Mouse (Mus musculus) limb, embryonic 10.5 days (tissue): ENCODE data around the gene Cradd. TPM values are rescaled to one million over a fixed set of nuclear protein-coding genes. Genes with fewer than 3 reads are reported as not detected.

Experiments used
- DNase-seq: peaks from one replicate; pipeline ENCODE4 v3.0.0-alpha.2; 2017; ENCODE audit warnings: low spot score
- H3K27ac ChIP-seq: fragments of 300-500 bp; sonication (generic); 2 replicates; pipeline ENCODE4 v1.5.1; 2016; ENCODE audit warnings: mild to moderate bottlenecking
- H3K27me3 ChIP-seq: fragments of 300-500 bp; sonication (generic); 2 replicates; pipeline ENCODE4 v1.6.1; 2016; ENCODE audit warnings: low read depth, mild to moderate bottlenecking; ENCODE audit not compliant: poor library complexity, severe bottlenecking
- H3K36me3 ChIP-seq: fragments of 300-500 bp; sonication (generic); 2 replicates; pipeline ENCODE4 v1.6.1; 2016; ENCODE audit warnings: mild to moderate bottlenecking, moderate library complexity
- H3K4me1 ChIP-seq: fragments of 300-500 bp; sonication (generic); 2 replicates; pipeline ENCODE4 v1.6.1; 2016
- H3K4me3 ChIP-seq: fragments of 300-500 bp; sonication (generic); 2 replicates; pipeline ENCODE4 v1.5.1; 2016; ENCODE audit warnings: mild to moderate bottlenecking, moderate library complexity
- H3K9me3 ChIP-seq: fragments of 300-500 bp; sonication (generic); replicated peaks from 2 replicates; pipeline ENCODE4 v1.6.1; 2016; ENCODE audit warnings: mild to moderate bottlenecking
- WGBS: fragments of 180-500 bp; shearing (Covaris S2); methylation state at CpG from one replicate; pipeline ENCODE4 v1.1.7; 2016; 5-methylcytosine and 5-hydroxymethylcytosine counted together
- polyA plus RNA-seq: library from polyadenylated mRNA; unstranded; fragments of >200 nt; fragmentation: Nextera tagmentation; extraction: Ambion mirVana; gene quantifications from 2 replicates; pipeline ENCODE4 v1.2.1, GENCODE M21; 2016

Gene Cradd
- polyA plus RNA-seq, 1 experiment from 2014 or later, result 11.9 TPM

- Histone ChIP-seq H3K9me3 (no peaks in the 10 kb centered on the region), H3K4me1 (no peaks in the 10 kb centered on the region), H3K27ac (no peak overlapping the region), H3K36me3 (no peaks in the 10 kb centered on the region), H3K27me3 (no peaks in the 10 kb centered on the region), H3K4me3 (no peak overlapping the region)
- 92% methylated on average over 9 of the region's 9 CpGs for WGBS
- no peak for DNase-seq
Measured at GRCm38 (mm10) chr10:95275488-95275887, 48.4 kb downstream of the Cradd start.

DNA sequence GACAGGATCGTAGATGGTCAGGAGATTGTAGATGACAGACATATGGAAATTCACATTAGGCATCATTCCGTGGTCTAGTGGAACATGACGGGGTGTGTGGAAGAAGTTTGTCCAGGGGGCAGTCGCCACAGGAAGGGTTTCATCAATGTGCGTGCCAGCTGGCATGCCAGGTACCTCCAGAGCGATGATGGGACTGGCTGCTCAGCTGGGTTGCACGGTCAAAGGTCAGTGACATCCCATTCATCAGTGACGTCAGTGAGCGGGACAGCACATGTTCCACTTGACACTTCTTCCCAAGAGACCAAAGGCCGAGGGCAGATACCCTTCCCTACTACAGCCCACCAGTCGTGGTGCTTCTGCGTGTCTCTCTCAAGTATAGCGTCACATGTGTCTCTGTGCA is 50.7 kb downstream of the Cradd start:
- Histone ChIP-seq H3K4me3 (no peak overlapping the region), H3K4me1 (no peaks in the 10 kb centered on the region), H3K27ac (no peak overlapping the region), H3K27me3 (no peaks in the 10 kb centered on the region), H3K36me3 (no peaks in the 10 kb centered on the region), H3K9me3 (no peaks in the 10 kb centered on the region)
- no peak for DNase-seq
- WGBS, result 81% methylated on average over 13 of the region's 13 CpGs

DNA sequence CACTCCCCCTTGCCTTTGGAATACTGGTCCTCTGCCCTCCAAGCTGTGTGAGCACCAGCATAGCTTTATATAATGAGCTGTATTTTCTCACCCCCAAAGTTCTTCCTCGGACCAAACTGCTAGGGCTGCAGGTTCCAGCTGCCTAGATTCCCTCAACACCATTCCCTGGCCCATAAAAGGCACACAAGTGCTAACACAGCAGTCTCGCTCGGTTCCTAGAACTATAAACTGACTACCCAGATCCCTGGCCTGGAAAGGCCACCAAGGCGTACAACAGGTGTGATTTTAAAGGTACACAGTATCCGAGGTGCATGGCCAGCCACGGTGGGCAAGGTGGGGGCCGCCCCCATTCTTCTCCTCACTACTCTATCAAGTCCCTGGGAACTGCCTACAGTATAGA is 54.8 kb downstream of the Cradd start:
- Histone ChIP-seq H3K27ac (no peak overlapping the region), H3K36me3 (no peaks in the 10 kb centered on the region), H3K9me3 (no peaks in the 10 kb centered on the region), H3K27me3 (peaks cover 17% of the 10 kb centered on the region; the same call in 1 of the 2 replicates), H3K4me1 (peaks cover 36% of the 10 kb centered on the region), H3K4me3 (no peak overlapping the region)
- 79% methylated on average over 7 of the region's 7 CpGs for WGBS
- no peak for DNase-seq

- no peak overlapping the region for H3K27ac ChIP-seq
- 87% methylated on average over 5 of the region's 5 CpGs for WGBS
- peaks cover 25% of the 10 kb centered on the region for H3K27me3 ChIP-seq
- H3K4me3 ChIP-seq, result no peak overlapping the region
- no peaks in the 10 kb centered on the region for H3K9me3 ChIP-seq
- no peaks in the 10 kb centered on the region for H3K36me3 ChIP-seq
- DNase-seq, result no peak
- H3K4me1 ChIP-seq, result peaks cover 39% of the 10 kb centered on the region
Measured at GRCm38 (mm10) chr10:95268366-95268765, 55.6 kb downstream of the Cradd start.

DNA sequence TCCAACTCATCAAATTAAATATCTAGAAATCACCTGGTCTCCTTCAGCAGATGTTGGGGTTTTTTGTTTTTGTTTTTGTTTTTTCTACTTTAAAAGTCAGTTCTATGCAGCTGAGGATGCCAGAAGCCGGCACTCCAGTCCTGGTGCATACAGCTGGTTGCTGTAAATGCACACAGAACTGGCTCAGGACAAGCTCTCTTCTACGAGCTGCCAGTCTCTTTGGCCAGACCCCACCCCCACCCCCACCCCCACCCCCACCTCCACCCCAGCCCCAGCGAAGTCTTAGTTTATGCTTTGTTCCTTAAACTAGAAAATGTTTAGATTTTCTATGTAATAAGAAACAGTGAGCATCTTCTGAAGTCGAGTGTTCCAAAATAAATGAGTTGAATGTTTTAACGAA is 57.0 kb downstream of the Cradd start:
- peaks cover 46% of the 10 kb centered on the region for H3K4me1 ChIP-seq
- no peak overlapping the region for H3K4me3 ChIP-seq
- DNase-seq, result no peak
- H3K36me3 ChIP-seq, result no peaks in the 10 kb centered on the region
- 19% methylated on average over 5 of the region's 5 CpGs for WGBS
- H3K27me3 ChIP-seq, result peaks cover 37% of the 10 kb centered on the region
- no peak overlapping the region for H3K27ac ChIP-seq
- H3K9me3 ChIP-seq, result no peaks in the 10 kb centered on the region

DNA sequence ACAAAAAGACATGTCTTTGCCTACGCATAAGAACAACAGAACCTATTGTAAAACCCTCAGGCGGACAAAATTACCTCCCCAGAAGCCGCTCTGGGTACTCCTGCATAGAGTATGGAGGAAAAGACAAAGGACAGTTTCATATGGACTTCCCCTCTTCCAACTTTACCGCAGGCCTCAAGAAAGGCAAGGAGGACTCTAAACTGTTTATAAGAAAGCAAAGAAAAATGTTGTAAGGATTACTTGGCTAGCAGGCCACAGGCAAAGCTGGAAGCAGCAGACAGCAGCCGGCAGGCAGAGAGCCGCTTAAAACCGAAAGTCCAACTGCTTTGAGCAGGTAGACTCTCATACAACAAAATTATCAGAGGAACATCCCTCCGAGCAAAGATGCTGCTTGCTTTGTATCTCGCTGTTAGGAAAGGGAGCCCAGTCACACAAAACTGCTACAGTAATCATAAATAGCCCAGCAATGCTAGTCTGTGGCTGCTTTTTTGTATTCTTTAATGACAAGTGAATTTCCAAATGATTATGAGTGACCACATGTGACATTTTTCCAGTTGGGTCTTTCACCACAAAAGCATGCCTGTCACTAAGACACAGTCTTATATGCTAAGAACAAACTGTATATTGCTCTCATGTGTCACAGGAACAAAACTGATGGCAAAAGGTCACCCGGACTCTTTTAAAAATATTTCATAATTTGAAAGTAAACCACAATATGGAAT is 57.7 kb downstream of the Cradd start:
- peaks cover 46% of the 10 kb centered on the region for H3K4me1 ChIP-seq
- WGBS, result 65% methylated on average over 10 of the region's 10 CpGs
- DNase-seq, result no peak
- H3K4me3 ChIP-seq, result no peak overlapping the region
- no peak overlapping the region for H3K27ac ChIP-seq
- no peaks in the 10 kb centered on the region for H3K36me3 ChIP-seq
- H3K27me3 ChIP-seq, result peaks cover 37% of the 10 kb centered on the region
- no peaks in the 10 kb centered on the region for H3K9me3 ChIP-seq

DNA sequence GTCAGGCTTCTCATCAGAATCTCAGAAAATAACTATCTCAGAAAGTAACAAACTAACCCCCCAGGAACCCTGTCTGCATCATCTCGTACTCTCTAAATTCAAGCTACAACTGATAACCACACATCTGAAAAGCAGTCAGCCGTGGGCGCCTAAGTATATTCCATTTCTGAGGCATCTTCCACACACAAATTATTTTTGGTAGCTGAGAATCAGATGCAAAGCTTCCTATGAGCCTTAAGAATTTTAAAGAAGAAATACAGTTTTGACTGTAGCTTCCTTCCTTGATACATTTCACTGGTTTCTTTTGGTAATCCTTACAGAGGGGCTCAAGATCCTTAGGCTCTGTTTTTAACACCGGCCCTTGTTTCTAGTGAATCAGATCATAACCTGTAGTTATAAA is 58.4 kb downstream of the Cradd start:
- H3K9me3 ChIP-seq, result no peaks in the 10 kb centered on the region
- peak overlapping the region; percentile 56; the same call in 1 of the 2 replicates for H3K4me3 ChIP-seq
- DNase-seq, result no peak
- no peaks in the 10 kb centered on the region for H3K36me3 ChIP-seq
- H3K27me3 ChIP-seq, result peaks cover 37% of the 10 kb centered on the region
- WGBS, result 70% methylated on average over 4 of the region's 4 CpGs
- H3K27ac ChIP-seq, result 0 out of 2 replicates have a peak overlapping the region, but pooled peaks have one; percentile 85
- H3K4me1 ChIP-seq, result peaks cover 46% of the 10 kb centered on the region

GRCm38 (mm10) chr10:95264485-95265321 is 59.2 kb downstream of the Cradd start:
- peak; percentile 74 for DNase-seq
- peaks cover 46% of the 10 kb centered on the region for H3K4me1 ChIP-seq
- peak overlapping the region; percentile 85 for H3K27ac ChIP-seq
- WGBS, result 2% methylated on average over 37 of the region's 37 CpGs
- H3K36me3 ChIP-seq, result no peaks in the 10 kb centered on the region
- H3K9me3 ChIP-seq, result no peaks in the 10 kb centered on the region
- peak overlapping the region; percentile 56 for H3K4me3 ChIP-seq
- peaks cover 37% of the 10 kb centered on the region for H3K27me3 ChIP-seq

- DNase-seq, result no peak
- H3K36me3 ChIP-seq, result no peaks in the 10 kb centered on the region
- WGBS, result 12% methylated on average over 11 of the region's 11 CpGs
- no peaks in the 10 kb centered on the region for H3K9me3 ChIP-seq
- no peak overlapping the region for H3K4me3 ChIP-seq
- H3K27me3 ChIP-seq, result peaks cover 37% of the 10 kb centered on the region
- peaks cover 41% of the 10 kb centered on the region for H3K4me1 ChIP-seq
- H3K27ac ChIP-seq, result no peak overlapping the region
Measured at GRCm38 (mm10) chr10:95262388-95262787, 61.5 kb downstream of the Cradd start.

- Histone ChIP-seq H3K27me3 (peaks cover 35% of the 10 kb centered on the region), H3K4me1 (peaks cover 36% of the 10 kb centered on the region)
- WGBS, result 44% methylated on average over 2 of the region's 2 CpGs
Measured at GRCm38 (mm10) chr10:95261279-95261678, 62.7 kb downstream of the Cradd start.

GRCm38 (mm10) chr10:95260420-95260819 is 63.5 kb downstream of the Cradd start:
- H3K4me1 ChIP-seq, result peaks cover 36% of the 10 kb centered on the region

More at GRCm38 (mm10) chr10:95261279-95261678, 62.7 kb downstream of the Cradd start:
- Histone ChIP-seq H3K9me3 (no peaks in the 10 kb centered on the region), H3K27ac (no peak overlapping the region), H3K36me3 (no peaks in the 10 kb centered on the region), H3K4me3 (no peak overlapping the region)
- no peak for DNase-seq

DNA sequence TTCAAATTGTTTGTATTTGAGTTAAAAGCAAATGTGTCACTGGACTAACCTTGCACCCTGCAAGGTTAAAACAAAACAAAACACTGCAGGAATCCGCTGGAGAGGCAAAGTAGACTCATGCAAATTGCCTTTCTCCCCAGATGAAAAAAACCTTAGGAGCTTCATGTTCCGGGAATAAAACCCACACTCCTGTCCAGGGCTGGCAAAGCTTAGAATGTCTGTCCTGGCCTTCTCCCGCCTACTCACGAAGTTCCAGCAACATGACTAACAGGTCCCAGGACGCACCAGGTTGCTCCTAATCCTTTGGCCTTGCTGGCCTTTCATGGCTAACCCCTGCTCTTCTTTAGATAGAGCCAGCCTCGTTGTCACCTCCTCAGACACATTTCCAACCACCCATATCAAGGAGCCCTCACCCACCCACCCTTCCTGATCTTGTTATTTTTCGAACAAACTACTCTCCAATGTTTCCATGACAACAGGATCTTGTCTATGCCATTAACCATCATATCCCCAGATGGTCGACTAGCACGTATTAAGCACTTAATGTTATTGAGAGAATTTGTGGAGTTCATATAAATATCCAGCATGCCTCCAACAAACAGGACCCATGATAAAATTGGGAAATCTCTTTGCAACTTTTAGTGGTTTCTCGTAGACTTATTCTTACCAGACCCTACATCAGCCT is 65.3 kb downstream of the Cradd start:
- Histone ChIP-seq H3K27me3 (peaks cover 14% of the 10 kb centered on the region), H3K27ac (no peak overlapping the region), H3K4me1 (peaks cover 40% of the 10 kb centered on the region), H3K4me3 (no peak overlapping the region), H3K9me3 (no peaks in the 10 kb centered on the region), H3K36me3 (no peaks in the 10 kb centered on the region)
- DNase-seq, result no peak
- WGBS, result 80% methylated on average over 10 of the region's 10 CpGs

More at GRCm38 (mm10) chr10:95260420-95260819, 63.5 kb downstream of the Cradd start:
- no peaks in the 10 kb centered on the region for H3K9me3 ChIP-seq
- DNase-seq, result no peak
- peaks cover 26% of the 10 kb centered on the region for H3K27me3 ChIP-seq
- 88% methylated on average over 3 of the region's 3 CpGs for WGBS
- H3K27ac ChIP-seq, result no peak overlapping the region
- H3K36me3 ChIP-seq, result no peaks in the 10 kb centered on the region
- H3K4me3 ChIP-seq, result no peak overlapping the region

- Histone ChIP-seq H3K4me3 (no peak overlapping the region), H3K27ac (no peak overlapping the region), H3K9me3 (no peaks in the 10 kb centered on the region), H3K27me3 (peaks cover 8% of the 10 kb centered on the region), H3K36me3 (no peaks in the 10 kb centered on the region), H3K4me1 (peaks cover 43% of the 10 kb centered on the region)
- WGBS, result 71% methylated on average over 8 of the region's 8 CpGs
- DNase-seq, result no peak
Measured at GRCm38 (mm10) chr10:95257979-95258378, 66.0 kb downstream of the Cradd start.
